Mouse (Mus musculus) kidney, adult 2 months (tissue): ENCODE data around the gene Eif4g3.

Experiments used
- CTCF ChIP-seq: fragments of 200-500 bp; conservative IDR thresholded peaks from 2 replicates; pipeline ENCODE4 v1.5.1; 2011; ENCODE audit warnings: low read depth, mild to moderate bottlenecking, control low read depth, low read length, moderate library complexity, mixed read lengths; ENCODE audit not compliant: insufficient read depth, insufficient read length
- POLR2A ChIP-seq: fragments of 200-500 bp; IDR thresholded peaks from one replicate; pipeline ENCODE4 v1.6.1; 2011; ENCODE audit warnings: low read depth, low read length, control low read depth

DNA sequence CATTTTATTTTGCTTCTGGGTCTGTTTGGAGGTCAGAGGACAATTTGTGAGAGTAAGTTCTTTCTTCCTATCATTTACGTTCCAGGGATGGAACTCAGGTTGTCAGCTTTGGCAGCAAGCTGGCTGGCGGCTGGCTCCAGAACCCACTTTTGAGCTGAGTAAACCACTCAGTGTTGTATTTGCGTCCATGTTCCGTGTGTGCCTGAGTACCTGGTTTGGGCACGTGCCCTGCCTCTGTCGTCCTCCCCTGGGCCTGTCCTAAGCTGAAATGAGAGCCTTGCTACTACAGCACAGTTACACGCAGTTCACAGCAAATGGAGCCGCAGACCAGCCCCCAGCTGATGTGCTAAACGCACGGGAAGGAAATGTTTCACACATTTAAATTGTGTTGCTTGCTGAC is 39.0 kb downstream of the Eif4g3 start:
- TF ChIP-seq CTCF (no peak), POLR2A (no peak)
